Mouse (Mus musculus) NIH3T3 (cell line): ENCODE results near the gene Igf2bp3.

ENCODE experiments used
- DNase-seq: peaks from one replicate; pipeline ENCODE4 v3.0.0-alpha.2; 2012; ENCODE audit warnings: low read depth

Igf2bp3 gene

GRCm38 (mm10) chr6:49068361-49068760 lies 146.4 kb downstream of the Igf2bp3 start:
- DNase-seq = peak; percentile 32

GRCm38 (mm10) chr6:49057053-49058021 lies 157.4 kb downstream of the Igf2bp3 start:
- DNase-seq = peak; percentile 90

GRCm38 (mm10) chr6:49056009-49056408 lies 158.7 kb downstream of the Igf2bp3 start:
- DNase-seq = no peak

GRCm38 (mm10) chr6:49055256-49055733 lies 159.5 kb downstream of the Igf2bp3 start:
- DNase-seq = no peak

- DNase-seq = no peak
Measured at GRCm38 (mm10) chr6:49052191-49052590, 162.6 kb downstream of the Igf2bp3 start.

GRCm38 (mm10) chr6:49050677-49051410 lies 163.9 kb downstream of the Igf2bp3 start:
- no peak for DNase-seq

- no peak for DNase-seq
Measured at GRCm38 (mm10) chr6:49048395-49048794, 166.4 kb downstream of the Igf2bp3 start.

- no peak for DNase-seq
Measured at GRCm38 (mm10) chr6:49047848-49048247, 166.9 kb downstream of the Igf2bp3 start.

- DNase-seq = no peak
Measured at GRCm38 (mm10) chr6:49046976-49047375, 167.8 kb downstream of the Igf2bp3 start.

- no peak for DNase-seq
Measured at GRCm38 (mm10) chr6:49046502-49046901, 168.3 kb downstream of the Igf2bp3 start.

- peak; percentile 92 for DNase-seq
Measured at GRCm38 (mm10) chr6:49039470-49040180, 175.1 kb downstream of the Igf2bp3 start.

- DNase-seq = peak; percentile 36
Measured at GRCm38 (mm10) chr6:49037268-49037662, 177.5 kb downstream of the Igf2bp3 start.

GRCm38 (mm10) chr6:49036275-49037267 lies 178.2 kb downstream of the Igf2bp3 start, which contains the start of gene Gpnmb:
Gene Gpnmb (plus strand): TSS chr6:49036546.
- DNase-seq = peak; percentile 78
